Mouse (Mus musculus) B cell, adult 67 days (primary cell): ENCODE data around the gene Klf1. TPM values are rescaled to one million over a fixed set of nuclear protein-coding genes. Genes with fewer than 3 reads are reported as not detected.

Source experiments
- total RNA-seq, 2 experiments: library from RNA; stranded (reverse); gene quantifications; 4 replicates each; pipeline ENCODE4 v1.2.4; 2023

The Klf1 gene
- not detected for total RNA-seq

GRCm38 (mm10) chr8:84901752-84902151 lies at the start of gene Klf1:
Gene Klf1, plus strand, starts transcription at chr8:84901928.

GRCm38 (mm10) chr8:84856864-84857441 lies 44.8 kb upstream of the Klf1 start, which contains the start of gene Farsa:
Gene Farsa, plus strand, starts transcription at chr8:84856989.

GRCm38 (mm10) chr8:84871376-84872308 lies 30.1 kb upstream of the Klf1 start, which contains the start of gene Syce2:
Gene Syce2, plus strand, starts transcription at chr8:84872111.

GRCm38 (mm10) chr8:84893709-84894134 lies 8.0 kb upstream of the Klf1 start, which contains the start of gene Gcdh:
Gene Gcdh, minus strand, starts transcription at chr8:84893921.

GRCm38 (mm10) chr8:84908421-84909161 lies 6.9 kb downstream of the Klf1 start, which contains the start of gene Dnase2a:
Gene Dnase2a, plus strand, starts transcription at chr8:84908560.

DNA sequence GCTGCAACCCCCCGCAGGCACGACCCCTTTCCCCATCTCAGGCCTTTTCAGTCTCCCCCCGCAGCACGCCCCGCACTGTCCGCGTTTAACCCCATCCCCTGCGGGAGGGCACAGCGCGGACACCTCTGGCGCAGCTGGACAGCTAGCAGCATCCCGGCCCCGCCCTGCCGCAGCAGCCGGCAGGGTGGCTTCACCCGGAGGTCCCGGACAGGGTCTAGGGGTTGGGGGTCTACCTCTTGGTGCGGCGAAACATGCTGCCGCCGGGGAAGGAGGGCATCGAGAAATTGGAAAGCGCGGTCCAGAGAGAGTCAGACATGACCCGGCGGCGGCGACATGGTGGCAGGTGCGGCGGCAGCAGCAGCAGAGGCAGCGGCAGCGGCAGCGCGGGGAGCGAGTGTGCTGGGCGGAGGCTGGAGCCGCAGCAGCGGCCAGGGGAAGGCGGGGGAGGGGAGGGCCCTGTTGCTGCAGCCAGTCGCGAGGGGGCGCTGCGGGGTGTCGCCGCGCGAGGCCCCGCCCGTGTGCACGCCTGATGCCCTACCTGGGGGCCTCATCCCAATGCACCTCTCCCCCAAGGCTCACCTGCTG lies 35.3 kb downstream of the Klf1 start, which contains the start of gene Mast1:
Gene Mast1 (minus strand): TSS at position 398 of the 585 bp plus-strand sequence.

DNA sequence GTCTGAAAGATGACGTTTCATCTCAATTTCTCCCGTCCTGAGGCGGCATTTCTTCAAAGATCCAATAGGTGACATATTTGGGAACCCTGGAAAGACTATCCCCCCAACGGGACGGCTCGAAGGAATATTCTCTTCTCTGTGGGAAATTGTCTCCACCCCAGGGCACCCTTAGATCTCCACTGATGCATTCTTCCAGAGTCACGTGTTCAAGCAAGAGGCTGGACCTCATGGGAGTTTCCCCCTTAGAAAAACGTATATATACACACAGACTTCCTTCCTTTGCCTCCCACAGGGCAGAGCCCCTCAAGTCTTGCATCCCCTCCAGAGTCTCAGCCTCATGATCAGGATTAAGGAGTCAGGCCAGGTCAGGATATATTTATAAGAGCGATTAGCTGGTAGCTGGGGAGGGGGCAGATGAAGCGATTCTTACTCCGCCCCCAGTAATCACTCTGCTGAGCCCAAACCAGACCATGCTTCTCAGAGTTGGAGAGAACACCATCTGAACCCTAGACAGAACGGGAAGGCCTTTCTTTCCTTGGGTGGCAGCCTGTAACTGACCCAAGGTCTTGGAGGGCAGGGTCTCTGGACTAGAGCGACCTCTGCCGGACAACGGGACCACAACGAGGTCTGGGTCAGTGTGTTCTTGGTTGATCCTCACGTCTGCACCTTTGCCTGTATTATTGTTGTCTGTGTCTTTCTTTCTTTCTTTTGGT lies 45.0 kb downstream of the Klf1 start, which contains the start of gene Rtbdn:
Gene Rtbdn (plus strand): TSS at position 464 of the 713 bp plus-strand sequence.

Other genes with a start within 250 kb of the Klf1 start
- gene Ier2, start 239.1 kb upstream of the Klf1 start, total RNA-seq, result 100 to 1,000 TPM; 226 to 246 TPM
- 100 to 1,000 TPM; 187 to 197 TPM for gene Trmt1, start 215.6 kb upstream of the Klf1 start, total RNA-seq
- gene Nacc1, start 214.1 kb upstream of the Klf1 start, total RNA-seq, result 10 to 100 TPM; 60.9 to 61.2 TPM
- 100 to 1,000 TPM; 121 to 155 TPM for gene Lyl1, start 200.5 kb upstream of the Klf1 start, total RNA-seq
- gene G430095P16Rik, start 178.9 kb upstream of the Klf1 start, total RNA-seq, result not detected
- 1 to 10 TPM; 2.1 to 3.5 TPM for gene Nfix, start 101.6 kb upstream of the Klf1 start, total RNA-seq
- gene Dand5, start 79.1 kb upstream of the Klf1 start, total RNA-seq, result 1 to 10 TPM; 3.7 TPM
- 10 to 100 TPM; 11.6 to 15.1 TPM for gene Gadd45gip1, start 70.4 kb upstream of the Klf1 start, total RNA-seq
- 10 to 100 TPM; 50.4 to 66.1 TPM for gene Rad23a, start 61.3 kb upstream of the Klf1 start, total RNA-seq
- gene Calr, start 55.0 kb upstream of the Klf1 start, total RNA-seq, result 100 to 1,000 TPM; 565 to 613 TPM
- 10 to 100 TPM; 77.3 to 81.2 TPM for gene Farsa, start 44.9 kb upstream of the Klf1 start, total RNA-seq
- 1 to 10 TPM; 5.8 to 8.6 TPM for gene Syce2, start 29.8 kb upstream of the Klf1 start, total RNA-seq
- 10 to 100 TPM; 22.0 to 32.9 TPM for gene Gcdh, start 8.0 kb upstream of the Klf1 start, total RNA-seq
- gene Dnase2a, start 6.6 kb downstream of the Klf1 start, total RNA-seq, result 10 to 100 TPM; 62.8 to 69.8 TPM
- under 1 TPM; 0.30 to 0.32 TPM for gene Mast1, start 35.4 kb downstream of the Klf1 start, total RNA-seq
- not detected for gene Rtbdn, start 45.1 kb downstream of the Klf1 start, total RNA-seq
- not detected for gene Gm49661, start 67.5 kb downstream of the Klf1 start, total RNA-seq
- gene Prdx2, start 67.7 kb downstream of the Klf1 start, total RNA-seq, result 10 to 100 TPM; 49.2 to 58.7 TPM
- 10 to 100 TPM; 35.8 to 48.7 TPM for gene Rnaseh2a, start 67.8 kb downstream of the Klf1 start, total RNA-seq
- gene Junb, start 76.8 kb downstream of the Klf1 start, total RNA-seq, result 1,000 to 10,000 TPM in 1 of 2 experiments, 100 to 1,000 TPM in 1; 703 to 1,140 TPM
- gene Hook2, start 88.7 kb downstream of the Klf1 start, total RNA-seq, result 1 to 10 TPM; 6.2 to 7.5 TPM
- gene Best2, start 112.6 kb downstream of the Klf1 start, total RNA-seq, result not detected
- 10 to 100 TPM; 74.7 to 77.8 TPM for gene Asna1, start 123.4 kb downstream of the Klf1 start, total RNA-seq
- gene Trir, start 124.9 kb downstream of the Klf1 start, total RNA-seq, result 100 to 1,000 TPM; 207 to 213 TPM
- gene Tnpo2, start 135.0 kb downstream of the Klf1 start, total RNA-seq, result 10 to 100 TPM; 43.3 to 52.5 TPM
- 10 to 100 TPM; 12.4 to 17.5 TPM for gene Fbxw9, start 158.1 kb downstream of the Klf1 start, total RNA-seq
- not detected for gene Gm5741, start 166.1 kb downstream of the Klf1 start, total RNA-seq
- 100 to 1,000 TPM; 112 to 143 TPM for gene Dhps, start 169.8 kb downstream of the Klf1 start, total RNA-seq
- gene Wdr83os, start 178.8 kb downstream of the Klf1 start, total RNA-seq, result 10 to 100 TPM; 43.3 to 49.1 TPM
- gene Wdr83, start 179.4 kb downstream of the Klf1 start, total RNA-seq, result 10 to 100 TPM; 15.8 to 22.6 TPM
- 100 to 1,000 TPM; 166 to 174 TPM for gene Man2b1, start 181.3 kb downstream of the Klf1 start, total RNA-seq
- gene Zfp791, start 221.2 kb downstream of the Klf1 start, total RNA-seq, result under 1 TPM; 0.30 to 0.35 TPM
- gene Cks1brt, start 250.0 kb downstream of the Klf1 start, total RNA-seq, result not detected